Mouse (Mus musculus): ENCODE results near the gene Il13ra1.

The Il13ra1 gene

DNA sequence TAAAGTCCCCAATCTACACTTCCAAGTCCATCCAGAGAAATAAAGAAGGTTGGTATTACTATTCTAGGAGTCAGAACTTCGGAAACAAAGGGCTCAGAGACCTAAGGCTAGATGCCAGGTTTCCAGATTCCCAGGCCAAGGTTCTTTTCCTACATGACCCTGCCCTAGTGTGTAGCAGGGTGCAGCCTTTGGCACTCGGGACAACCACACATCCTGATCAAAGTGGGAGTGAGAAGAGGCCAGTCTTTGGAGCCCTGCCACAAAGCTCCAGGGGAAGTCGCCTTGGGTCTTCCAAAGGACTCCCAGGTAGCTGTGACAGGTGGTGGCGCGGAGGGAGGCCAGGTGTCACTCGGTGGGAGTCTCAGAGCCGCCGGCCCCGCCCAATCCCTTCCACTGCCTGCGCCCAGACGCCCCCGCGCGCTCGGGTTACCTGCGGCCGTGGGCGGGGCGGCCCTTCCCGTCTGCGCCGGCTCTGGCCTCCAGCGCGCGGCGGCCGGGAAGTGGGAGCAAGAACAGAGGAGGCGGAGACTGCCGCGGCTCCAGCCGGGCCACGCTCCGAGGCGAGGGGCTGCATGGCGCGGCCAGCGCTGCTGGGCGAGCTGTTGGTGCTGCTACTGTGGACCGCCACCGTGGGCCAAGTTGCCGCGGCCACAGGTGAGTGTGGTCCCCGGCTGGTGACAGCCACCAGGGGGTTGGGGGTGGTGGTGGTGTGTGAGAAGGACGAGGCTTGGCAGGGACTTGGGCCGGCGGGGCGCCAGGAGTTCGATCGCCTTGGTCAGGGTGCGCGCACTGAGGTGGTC lies at the start of gene Il13ra1:
Gene Il13ra1 (plus strand): TSS at position 489 of the 800 bp plus-strand sequence.
- no peak for TF ChIP-seq GATA4 (IDR thresholded peaks at IDR 0.05; ENCODE audit: insufficient replicate concordance, low read length)

DNA sequence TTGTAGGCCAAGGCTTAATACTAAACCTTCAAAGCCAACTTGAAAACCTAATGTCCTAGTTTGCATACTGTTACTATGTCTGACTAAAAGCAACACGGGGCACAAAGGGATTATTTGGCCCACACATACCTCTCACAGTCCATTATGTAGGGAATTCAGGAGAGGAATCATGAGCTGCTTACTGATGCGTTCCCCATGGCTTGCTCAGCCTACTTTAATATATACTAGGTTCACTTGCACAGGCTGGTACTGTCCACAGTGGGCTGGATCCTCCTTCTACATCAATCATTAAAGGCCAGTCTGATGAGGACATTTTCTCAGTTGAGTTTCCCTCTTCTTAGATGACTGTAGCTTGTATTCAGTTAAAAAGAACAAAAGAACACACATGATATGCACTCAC lies 37.9 kb upstream of the Il13ra1 start:
- no peak for TF ChIP-seq GATA4 (IDR thresholded peaks at IDR 0.05; ENCODE audit: insufficient replicate concordance, low read length)

DNA sequence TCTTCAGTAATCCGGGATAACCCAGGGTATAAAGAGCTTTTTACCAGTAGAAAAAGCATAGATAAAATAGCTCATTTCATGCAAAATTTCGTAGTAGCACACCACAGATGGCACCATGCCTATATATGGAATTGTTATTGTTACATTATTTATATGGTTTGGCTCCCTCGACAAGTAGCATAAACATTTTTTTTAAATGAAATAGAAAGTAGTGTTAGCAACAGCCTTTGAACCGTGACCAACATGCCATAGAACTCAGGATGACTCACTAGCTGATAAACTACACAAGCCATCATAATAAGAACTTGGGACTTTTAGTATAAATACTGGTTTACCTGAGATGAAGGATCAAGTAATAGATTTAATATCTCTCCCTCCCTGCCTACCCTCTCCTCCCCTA lies 34.7 kb upstream of the Il13ra1 start:
- TF ChIP-seq GATA4 (IDR thresholded peaks at IDR 0.05; ENCODE audit: insufficient replicate concordance, low read length): no peak

DNA sequence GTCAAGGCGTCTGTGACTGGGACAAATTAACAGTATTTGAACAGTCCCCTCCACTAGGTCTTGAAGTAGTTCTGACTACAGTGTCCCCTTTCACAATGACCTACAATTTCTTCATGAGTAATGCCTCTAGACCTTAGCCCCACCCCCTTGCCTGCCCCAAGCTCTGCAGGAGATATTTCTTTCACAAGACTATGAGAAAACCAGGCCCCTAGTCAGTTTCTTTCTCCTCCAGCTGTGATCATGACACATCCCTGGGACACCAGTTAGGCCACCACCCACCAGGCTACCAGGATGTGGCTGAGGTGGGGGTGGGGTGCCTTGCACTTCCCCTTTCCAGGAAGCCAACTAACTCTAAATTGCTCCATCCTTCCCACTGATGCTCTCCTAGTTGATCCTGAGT lies 29.0 kb upstream of the Il13ra1 start:
- TF ChIP-seq GATA4 (IDR thresholded peaks at IDR 0.05; ENCODE audit: insufficient replicate concordance, low read length): no peak

DNA sequence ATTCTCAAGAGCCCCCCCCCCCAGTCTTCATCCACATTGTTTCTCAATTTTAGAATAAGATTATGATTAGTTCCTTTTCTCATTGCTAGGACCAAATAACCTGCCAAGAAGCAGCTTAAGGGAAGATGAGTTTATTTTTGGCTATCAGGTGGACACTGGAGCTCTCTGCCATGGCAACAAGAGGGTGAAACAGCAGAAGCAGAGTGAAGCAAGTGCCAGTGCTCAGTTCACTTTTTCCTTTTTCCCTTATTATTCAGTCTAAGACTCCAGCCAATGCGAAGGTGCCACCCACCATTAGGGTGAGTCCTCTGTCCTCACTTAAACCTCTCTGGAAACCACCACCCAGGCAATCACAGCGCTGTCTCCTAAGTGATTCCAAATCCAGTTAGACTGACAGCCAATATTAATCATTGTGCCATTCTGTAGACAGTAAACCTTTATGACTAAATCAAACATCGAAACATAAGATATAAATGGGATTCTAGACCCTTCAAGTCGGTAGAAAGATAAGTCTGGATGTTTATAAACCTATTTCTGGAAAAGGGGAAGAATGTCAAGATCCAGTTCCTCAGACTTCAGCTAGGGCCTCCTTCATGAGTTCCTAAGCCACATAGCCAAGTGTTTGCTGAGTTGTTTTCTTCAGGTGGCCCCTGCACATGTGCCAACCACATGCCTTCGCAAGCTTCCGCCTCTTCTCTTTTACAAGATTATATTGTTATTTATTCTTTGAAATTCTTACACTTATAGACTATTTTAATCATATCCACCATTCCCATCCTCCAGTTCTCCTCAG lies 23.2 kb upstream of the Il13ra1 start:
- TF ChIP-seq GATA4 (IDR thresholded peaks at IDR 0.05; ENCODE audit: insufficient replicate concordance, low read length): no peak

DNA sequence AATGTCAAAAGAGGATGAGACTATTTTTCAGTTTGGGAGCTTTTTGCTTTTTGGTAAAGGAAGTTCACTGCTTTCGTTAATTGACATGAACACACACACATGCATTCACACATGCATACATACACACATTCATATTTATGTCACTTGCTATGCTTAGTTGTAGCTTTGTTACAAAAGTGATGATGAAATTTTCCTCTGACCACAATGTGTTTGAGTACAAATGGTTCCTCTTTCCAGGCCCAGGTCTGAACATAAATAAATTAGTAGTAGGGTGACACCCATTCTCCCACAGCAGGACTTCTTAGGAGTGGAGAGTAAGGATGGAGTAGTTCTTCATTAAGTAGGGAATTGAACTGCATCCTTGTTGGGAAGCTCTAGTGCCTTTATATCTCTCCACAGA lies 11.0 kb upstream of the Il13ra1 start:
- TF ChIP-seq GATA4 (IDR thresholded peaks at IDR 0.05; ENCODE audit: insufficient replicate concordance, low read length): no peak

DNA sequence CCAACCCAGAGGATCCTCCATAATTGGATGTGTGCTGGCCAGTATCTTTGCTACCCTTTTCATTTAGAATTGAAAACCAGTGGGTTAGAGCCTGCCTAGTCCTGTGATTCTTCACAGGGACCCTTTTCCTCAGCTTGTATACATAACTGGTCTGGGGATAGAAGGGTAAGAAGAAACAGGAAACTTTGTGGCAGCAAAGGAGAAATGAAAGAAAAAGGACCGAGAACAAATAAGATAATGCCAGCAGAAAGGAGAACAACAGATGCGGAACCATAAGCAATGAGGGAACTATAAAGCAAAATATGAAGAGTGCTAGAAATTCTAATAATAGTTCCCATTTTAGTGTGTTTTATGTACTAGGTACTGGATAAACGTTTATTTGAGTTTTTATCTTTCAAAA lies 10.6 kb upstream of the Il13ra1 start:
- TF ChIP-seq GATA4 (IDR thresholded peaks at IDR 0.05; ENCODE audit: insufficient replicate concordance, low read length): no peak

DNA sequence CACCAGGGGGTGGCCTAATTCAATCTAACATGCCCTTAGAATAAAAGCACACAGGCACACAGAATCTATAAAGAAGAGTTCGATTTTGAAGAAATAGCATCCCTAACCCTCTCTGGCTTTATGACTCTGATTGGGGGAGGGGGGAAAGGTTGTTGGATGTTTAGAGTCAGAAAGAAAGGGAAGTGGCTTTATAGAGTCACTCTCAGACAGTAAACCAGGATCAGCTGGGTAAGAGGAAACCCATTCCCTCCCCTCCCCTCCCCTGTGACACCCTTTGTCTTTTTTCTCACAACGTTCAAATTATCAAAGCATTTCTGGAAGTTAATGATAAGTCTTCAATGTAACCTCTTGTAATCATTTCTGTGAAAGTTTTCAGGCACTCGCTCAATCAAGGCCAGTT lies 3.3 kb upstream of the Il13ra1 start:
- TF ChIP-seq GATA4 (IDR thresholded peaks at IDR 0.05; ENCODE audit: insufficient replicate concordance, low read length): no peak

DNA sequence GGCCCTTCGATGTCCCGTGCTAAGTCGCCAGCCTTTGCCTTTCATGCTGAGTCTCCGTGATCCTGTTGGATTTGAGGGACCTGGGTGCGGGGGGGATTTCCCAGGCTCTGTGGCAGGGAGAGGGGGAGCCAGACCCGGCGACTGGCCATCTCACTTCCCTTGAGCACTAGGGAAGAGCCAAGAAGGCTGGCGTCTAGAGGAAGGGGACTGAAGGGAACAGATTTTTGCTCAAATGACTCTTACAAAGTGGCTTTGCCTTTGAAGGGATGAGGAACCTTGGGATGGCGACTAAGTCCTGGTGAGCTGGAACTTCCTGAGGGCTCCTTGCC lies 476 bp downstream of the Il13ra1 start:
- TF ChIP-seq GATA4 (IDR thresholded peaks at IDR 0.05; ENCODE audit: insufficient replicate concordance, low read length): no peak

DNA sequence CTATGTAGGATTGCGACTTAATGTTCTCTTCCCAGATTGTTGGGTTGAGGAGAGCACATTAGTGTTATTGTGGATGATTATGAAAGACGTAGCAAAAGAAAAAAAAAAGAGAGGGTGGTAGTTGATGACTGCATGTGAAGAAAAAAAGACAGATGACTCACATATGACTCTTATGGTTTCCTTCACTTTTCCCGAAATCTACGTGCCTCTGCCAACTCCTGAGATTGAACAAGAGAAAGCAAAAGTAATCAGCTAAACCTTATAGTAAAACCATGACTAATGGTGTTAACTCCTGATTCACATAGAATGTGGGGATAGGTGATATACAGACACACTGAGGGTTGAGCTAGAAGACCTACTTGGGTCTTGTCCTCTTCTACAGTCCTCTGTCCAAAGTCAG lies 3.3 kb downstream of the Il13ra1 start:
- TF ChIP-seq GATA4 (IDR thresholded peaks at IDR 0.05; ENCODE audit: insufficient replicate concordance, low read length): no peak

DNA sequence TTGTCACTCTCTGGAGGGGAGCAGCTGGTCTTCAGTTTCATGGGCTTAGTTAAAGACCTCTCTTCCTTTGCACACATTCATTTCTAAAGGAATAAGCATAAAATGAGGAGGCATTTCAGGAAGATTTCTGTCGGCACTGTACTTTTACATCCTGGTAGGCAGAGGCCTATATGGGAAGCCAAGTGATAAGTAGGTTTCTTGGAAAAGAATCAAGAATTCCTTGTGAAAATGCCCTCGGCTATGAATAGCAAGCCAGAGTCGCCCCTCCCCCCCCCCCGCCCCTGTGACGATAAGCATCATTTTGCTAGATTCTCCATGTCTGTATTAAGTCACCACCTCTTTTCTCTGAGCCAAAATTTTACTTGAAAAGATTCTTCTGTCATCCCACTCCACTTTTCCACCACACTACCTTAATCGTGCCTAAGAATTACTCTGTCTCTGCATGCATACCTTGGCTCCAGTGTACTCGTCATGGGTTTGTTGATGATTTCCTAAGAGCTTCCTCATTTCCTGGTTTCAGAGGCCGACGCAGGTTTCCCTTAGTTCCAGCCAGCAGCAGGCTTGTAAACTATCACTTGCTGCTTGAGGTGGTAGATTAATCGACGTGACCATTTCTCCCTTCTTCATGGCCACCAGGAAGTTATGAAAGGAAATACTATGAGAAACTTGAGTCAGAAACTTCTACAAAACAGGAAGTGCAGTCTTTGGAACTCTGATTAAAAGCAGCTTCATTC lies 17.3 kb downstream of the Il13ra1 start:
- TF ChIP-seq GATA4 (IDR thresholded peaks at IDR 0.05; ENCODE audit: insufficient replicate concordance, low read length): 0 out of 2 replicates have a peak, but pooled peaks have one; percentile 16

DNA sequence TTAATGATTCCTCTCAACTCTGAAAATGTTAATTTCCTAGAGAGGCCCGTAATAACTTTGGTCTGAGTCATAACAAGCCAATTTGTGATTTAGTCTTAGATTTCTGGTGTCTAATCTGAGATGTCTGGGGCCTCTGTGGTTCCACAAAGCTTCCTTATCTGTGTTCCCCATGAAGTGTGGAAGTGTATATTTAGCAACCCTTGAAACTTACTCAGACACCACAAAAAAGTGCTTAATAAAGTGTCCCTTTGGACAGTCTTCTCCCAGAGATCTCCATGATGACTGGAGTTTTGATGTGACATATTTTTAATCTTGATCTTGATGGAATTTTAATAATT lies 17.8 kb downstream of the Il13ra1 start:
- TF ChIP-seq GATA4 (IDR thresholded peaks at IDR 0.05; ENCODE audit: insufficient replicate concordance, low read length): no peak

DNA sequence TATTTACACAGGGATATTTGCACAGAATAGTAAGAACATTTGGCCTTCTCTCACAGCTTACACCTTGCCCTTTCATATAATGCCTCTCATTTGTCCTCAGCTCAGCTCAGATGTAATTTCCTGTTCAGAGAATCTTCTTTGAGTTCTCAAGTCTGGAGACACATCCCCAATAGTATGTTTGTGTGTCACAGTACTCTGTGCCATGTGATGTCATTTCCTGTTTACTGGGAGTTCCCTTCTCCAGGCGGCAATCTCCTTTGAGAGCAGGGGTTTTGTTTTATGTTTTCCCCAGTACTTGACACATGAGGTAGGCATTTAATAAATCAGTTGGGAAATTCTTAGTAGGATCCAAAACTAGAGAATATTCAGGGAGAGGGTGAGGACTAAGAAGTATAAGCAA lies 24.4 kb downstream of the Il13ra1 start:
- no peak for TF ChIP-seq GATA4 (IDR thresholded peaks at IDR 0.05; ENCODE audit: insufficient replicate concordance, low read length)

DNA sequence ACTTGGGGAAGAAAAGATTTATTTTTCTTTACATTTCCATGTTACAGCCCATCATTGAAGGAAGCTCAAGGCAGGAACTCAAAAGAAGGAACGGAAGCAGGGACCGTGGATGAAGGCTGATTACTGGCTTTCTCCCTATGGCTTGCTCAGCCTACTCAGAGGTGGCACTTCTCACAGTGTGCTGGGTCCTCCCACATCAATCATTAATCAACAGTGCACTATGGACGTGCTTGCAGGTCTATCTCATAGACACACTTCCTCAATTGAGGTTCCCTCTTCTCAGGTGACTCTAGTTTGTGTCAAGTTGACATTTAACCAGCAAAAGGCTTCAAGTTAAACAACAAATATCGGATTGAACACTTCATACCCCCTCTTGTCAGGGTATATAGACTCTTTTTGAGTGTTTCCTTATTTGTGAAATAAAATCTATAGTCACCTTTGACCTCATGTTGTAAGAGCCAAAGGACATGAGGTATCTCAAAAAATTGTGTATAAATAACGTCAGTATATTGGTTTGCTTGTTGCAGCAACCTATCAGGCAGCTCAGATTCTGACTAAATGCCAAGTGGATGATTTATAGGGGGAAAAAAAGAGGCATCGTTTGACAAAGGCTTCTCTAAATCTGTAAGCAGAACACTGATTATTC lies 30.2 kb downstream of the Il13ra1 start:
- no peak for TF ChIP-seq GATA4 (IDR thresholded peaks at IDR 0.05; ENCODE audit: insufficient replicate concordance, low read length)

DNA sequence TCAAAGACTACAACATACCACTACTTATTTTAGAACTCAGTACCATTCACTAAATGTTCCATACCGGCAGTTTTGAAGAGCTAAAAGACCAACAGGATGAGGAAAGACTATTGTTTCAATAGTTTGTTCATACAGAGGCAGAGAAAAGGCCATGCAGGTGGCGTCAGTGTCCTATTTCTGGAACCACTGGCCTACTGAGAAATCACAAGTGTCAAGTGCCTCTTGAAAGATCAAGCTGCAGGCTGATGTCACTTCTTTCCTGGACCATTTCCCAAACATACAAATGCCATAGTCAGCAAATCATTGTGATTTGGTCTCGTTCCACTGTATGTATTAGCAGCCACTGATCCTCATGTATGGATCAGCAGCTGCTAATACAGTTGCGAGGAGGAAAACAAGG lies 34.8 kb downstream of the Il13ra1 start:
- TF ChIP-seq GATA4 (IDR thresholded peaks at IDR 0.05; ENCODE audit: insufficient replicate concordance, low read length): no peak
